Mouse (Mus musculus) frontal cortex, adult 2 months (tissue): ENCODE results near the gene Efemp2. TPM values are rescaled to one million over a fixed set of nuclear protein-coding genes. Genes with fewer than 3 reads are reported as not detected.

Source experiments
- DNase-seq, 2 experiments: peaks; one replicate each; pipeline ENCODE4 v3.0.0; 2022; ENCODE audit warnings: low spot score in 1 of 2; ENCODE audit errors: extremely low spot score in 1 of 2
- polyA plus RNA-seq: library from polyadenylated mRNA; depleted of rRNA; stranded (reverse); fragments of >200 nt; gene quantifications from 2 replicates; pipeline ENCODE4 v1.2.3, GENCODE M21; 2012

The Efemp2 gene
- polyA plus RNA-seq, 1 experiment: 37.4 TPM

DNA sequence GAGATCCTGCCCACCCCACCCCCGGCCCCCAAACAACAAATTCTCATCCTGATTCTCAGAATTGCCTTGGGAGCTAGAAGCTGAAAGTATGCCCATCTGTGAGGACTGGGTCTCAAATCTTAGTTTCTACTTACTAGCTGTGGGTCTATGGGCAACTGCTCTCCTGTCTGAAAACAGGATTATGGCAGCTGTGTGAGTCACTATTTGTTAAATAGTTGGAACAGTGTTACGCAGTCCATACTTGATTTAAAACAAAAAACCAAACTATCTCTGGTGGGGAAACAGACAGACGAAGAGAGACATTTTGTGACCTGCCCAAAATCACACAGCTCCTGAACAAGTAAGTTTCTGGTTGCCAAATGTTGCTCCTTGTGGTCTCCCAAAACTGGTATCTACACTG lies 24.1 kb upstream of the Efemp2 start:
- no peak for DNase-seq

DNA sequence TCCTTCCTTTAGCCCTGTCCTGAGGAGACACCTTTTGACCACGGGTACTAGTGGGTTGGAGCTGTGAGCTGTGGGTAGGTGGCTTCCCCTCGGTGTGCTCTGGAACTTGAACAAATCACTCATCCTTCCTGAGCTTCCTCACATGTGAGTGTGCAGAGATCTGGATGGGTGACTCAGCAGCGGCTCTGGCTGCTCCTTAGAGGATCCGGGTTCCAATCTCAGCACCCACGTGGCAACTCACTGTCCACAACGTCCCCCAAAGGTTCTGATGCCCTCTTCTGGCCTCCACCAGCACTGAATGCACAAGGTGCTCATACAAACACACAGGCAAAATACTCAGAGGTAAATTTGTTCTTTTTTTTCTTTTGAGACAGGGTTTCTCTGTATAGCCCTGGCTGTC lies 22.0 kb upstream of the Efemp2 start:
- no peak for DNase-seq

DNA sequence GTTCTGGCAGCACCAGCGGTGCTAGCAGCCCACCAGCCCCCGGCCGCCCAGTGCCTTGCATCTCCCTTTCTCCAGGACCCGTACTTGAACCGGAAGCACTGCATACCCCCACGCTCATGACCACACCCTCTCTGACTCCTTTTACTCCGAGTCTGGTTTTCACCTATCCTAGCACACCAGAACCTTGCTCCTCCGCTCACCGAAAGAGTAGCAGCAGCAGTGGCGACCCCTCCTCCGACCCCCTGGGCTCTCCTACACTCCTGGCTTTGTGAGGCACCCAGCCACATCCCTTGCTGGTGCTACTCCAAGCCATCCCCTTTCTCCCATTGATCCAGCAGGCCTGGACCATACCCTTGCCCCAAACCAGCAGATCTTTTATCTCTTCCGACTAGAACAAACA lies 18.7 kb upstream of the Efemp2 start:
- DNase-seq: no peak

DNA sequence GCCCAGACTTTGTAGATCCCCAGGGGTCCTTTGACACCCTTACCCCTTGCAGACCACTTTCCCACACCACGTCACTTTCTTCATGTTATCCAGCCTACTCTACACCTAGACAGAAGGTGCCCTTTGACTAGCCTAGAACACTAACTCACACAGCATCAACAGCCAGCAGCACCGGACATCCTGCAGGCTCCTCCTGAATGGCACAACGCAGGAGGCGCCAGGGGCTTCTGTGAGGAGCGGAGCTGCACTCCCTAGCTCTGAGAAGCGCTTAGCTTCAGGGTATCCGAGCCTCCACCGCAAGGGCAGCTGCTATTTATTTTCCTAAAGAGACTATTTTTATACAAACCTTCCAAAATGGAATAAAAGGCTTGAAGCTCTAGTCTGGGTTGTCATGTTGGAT lies 18.2 kb upstream of the Efemp2 start:
- DNase-seq: no peak

DNA sequence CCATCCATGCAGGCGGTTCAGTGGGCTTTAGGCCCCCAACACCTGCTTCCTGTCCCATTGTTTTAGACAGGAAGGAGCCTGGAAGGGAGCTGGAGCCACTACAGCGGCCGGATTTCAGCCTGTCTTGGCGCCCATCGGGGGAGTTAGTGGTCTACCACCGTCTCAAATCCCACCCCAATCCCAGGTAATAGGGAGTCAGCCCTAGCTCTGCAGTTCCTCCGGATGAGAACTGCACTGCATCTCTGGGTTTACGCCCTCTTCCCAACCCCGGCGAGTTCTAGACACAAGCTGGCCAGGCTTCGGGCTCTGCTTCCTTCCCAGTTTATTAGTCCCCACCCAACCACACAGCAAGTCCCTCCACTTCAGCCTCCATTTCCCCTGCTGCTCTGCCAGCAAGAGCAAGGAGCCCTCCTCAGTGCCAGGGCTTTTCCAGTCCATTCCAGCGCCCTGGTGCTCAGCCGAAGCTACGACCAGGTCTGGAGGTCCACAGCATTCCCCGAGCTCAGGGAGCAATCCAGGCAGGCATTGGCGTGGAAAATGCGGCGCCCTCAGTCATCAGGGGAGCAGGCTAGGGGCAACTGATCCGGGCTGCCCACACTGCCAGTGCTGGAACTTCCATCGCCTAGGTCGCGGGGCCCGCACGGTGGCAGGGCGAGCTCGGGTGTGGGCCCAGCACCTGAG lies 17.4 kb upstream of the Efemp2 start:
- no peak for DNase-seq

DNA sequence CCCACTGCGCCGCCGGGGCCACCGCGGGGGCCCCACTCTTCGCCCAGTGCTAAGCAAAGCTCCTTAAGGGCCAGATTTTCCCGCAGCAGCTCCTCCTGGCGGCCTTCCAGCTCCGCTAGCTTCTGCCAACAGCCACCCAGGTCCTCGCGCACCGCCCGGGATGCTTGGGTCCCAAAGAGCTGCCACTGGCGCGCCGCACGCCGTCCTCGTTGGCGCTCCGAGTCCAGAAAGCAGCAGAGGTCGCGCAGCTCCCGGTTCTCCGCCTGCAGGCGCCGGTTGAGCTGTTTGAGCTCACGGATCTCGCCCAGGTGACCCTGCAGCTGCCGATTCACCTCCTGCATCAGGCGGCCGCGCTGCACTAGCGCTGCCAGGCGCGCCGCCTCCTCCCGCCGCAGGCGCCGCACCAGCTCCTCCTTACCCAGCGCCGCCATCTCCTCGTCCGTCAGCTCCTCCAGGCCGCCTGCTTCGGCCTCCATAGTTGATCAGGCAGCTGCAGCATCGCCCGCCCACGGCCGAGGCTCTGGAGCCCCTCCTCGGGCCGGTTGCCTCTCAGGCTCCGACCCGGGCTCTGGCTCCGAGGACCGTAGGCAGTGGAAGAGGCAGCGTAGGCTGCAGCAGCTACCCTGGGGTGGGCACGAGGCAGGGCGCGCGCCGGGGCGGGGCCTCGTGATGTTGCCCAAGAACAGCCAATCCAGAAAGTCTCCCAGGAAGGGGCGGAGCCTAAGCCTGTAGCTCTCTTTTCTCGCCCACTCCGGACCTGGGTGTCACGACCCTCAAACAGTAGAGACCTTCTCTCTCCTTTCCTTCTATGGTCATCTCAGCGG lies 16.6 kb upstream of the Efemp2 start:
- peak; percentile 93 to 97 for DNase-seq

DNA sequence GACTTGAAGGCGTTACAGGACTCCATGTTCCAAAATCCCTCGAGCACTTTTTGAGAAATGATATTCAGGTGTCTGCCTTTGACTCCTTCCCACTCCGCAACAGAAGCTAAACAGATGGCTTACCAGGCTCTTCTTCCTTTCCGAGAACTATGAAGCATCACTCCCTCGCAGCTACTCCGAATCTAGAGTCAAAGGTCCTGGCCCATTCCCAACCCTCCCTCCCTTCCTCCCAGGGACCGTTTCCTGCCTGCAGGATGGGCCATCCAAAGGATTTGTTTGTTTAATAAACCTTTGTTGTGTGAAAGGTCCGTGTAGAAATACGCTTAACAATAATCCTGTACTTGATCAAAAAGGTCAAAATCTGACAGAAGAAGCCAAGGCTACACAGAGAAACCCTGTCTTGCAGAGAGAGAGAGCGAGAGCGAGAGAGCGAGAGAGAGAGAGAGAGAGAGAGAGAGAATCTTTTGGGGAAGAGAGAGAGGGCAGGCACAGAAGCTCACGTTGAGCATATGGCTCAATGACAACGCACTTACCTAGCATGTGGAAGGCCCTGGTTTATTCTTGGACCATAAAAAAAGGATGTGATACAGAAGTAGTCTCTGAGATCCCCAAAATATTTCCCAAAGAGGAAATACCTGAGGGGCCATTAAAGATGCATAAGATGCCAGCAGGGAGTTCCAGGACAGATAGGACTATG lies 15.9 kb upstream of the Efemp2 start, which contains the start of gene Ccdc85b:
Ccdc85b (minus strand) TSS at position 149 of the 697 bp plus-strand sequence.
- no peak for DNase-seq

DNA sequence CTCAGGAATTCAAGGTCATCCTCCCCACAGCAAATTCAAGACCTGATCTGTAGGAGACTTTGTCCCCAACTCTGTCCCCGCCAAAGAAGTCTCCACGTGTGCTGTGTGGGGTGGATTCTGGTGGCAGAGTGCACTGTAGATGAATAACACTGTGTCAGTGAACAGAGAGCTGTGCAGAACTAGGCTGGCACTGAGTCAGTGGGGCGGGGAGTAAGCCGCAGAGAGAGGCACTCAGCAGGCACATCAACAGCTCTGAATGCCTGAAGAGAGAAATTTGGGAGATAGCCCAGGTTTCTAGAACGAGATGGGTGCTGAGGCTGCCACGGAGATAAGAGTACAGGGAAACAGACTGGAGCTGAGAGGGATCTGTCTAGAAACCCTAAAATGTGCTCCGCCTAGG lies 14.7 kb upstream of the Efemp2 start:
- DNase-seq: peak in 1 of 2 experiments; percentile 69

DNA sequence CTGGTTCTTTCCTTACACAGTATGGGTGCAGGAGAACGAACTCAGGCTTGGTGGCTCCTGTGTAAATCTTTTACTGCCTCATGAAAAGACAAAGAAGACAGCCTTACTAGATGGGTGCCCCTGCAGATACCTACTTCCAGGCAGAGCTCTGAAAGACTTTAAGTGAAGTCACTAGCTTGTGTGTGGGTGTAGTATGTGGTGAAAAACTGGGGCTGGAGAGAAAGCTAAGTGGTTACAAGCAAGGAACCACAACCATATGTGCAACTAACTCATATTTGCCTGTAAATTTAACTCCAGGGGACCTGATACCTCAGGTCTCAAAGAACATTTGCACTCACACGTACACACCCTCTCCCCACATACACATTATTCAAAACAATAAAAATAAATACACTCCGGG lies 13.9 kb upstream of the Efemp2 start:
- DNase-seq: peak in 1 of 2 experiments; percentile 49

DNA sequence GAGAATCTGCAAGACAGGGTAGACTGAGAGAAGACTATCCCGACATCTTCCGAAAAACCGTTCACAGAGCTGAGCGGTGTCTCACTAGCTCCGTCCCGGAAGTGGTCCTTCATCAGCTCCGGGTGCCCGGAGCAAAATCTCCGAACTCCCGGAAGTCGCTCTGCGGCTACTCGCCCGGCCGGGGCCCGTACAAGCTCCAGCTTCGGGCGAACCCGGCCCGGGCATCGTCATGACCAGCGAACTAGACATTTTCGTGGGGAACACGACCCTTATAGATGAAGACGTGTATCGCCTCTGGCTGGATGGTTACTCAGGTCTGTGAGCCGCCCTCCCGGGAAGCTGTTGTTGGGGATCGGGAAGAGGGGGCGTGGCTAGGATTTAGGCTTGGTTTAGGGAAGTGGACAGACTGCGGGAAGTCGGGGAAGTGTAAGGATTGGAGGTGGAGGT lies 13.3 kb upstream of the Efemp2 start, which contains the start of gene Fibp:
Fibp (plus strand) TSS at position 151 of the 447 bp plus-strand sequence.
- DNase-seq: peak; percentile 60 to 91

DNA sequence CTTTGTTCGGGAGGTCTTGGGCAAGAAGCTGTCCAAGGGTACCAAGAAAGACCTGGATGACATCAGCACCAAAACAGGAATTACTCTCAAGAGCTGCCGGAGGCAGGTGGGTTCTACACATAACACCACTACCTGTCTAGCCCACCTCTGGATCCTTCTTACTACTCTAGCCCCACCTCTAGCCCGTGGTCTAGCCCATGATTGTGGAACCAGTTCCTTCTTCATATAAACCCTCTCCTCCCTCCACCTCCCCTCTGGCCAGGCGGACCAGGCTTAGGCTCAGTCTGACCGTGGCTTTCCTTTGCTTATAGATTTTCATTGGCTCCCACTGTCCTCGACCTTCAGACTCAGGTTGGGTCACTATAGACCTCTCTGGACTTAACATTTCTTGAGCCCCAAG lies 12.3 kb upstream of the Efemp2 start:
- no peak for DNase-seq

DNA sequence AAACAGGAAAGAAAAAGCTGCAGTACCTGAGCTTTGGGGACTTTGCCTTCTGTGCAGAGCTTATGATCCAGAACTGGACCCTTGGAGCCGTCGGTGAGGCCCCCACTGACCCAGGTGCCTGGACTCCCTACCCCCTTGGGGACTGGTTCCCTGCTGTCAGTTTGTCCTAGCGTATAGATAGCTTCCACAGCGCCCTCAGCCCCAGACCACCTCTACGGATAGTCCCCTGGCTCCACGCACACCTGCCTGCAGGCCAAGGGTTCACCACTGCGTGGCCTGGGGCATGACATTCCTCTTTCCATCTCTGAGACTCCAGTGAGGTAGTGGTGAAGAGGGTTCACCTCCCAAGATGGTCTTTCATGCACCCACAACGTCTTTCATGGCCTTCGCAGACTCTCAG lies 10.5 kb upstream of the Efemp2 start:
- no peak for DNase-seq

DNA sequence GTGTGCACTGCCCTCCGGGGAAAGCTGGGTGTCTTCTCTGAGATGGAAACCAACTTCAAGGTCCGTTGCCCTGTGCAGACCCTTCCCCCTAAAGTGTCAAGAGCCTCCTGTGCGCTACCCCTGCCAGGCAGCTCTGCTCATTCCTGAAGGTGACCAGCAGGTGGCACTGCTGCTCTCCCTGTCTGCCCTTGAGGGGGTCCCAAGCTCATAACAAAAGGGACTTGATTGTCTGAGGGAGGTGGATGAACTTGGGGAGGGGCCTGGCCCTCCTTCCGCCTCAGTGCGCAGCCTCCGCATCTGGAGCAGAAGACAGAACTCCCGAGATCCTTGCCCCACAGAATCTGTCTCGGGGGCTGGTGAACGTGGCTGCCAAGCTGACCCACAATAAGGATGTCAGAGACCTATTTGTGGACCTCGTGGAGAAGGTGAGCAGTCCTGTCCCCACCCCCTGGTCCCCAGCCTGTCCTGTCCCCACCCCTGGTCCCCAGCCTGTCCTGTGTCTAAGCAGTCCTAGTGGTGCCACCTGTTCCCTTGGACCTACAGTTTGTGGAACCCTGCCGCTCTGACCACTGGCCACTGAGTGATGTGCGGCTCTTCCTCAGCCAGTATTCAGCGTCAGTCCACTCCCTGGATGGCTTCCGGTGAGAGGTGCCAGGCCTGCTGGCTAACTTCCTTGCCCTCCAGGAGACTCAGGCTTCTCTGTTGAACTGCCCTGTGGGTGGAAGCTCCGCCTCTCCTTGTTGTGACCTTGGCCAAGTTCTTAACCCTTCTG lies 9.8 kb upstream of the Efemp2 start:
- DNase-seq: peak in 1 of 2 experiments; percentile 56

DNA sequence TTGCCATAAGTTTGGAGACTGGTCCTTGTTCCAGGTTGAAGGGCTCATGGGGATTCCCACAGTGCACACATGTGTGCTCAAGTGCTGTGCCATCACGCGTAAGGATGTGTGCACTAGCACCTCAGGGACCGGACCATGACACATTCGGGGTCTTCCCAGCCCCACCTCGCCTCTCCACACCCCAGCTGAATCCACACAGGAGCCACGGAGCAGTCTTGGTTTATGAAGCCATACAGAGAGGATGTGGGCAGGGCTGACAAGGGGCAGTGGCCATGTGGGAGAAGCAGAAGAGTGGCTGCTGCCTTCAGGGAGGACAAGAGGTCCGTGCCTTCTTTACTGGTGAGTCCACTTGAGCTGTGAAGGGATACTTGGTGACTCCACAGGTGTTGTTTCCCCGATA lies 8.7 kb upstream of the Efemp2 start:
- DNase-seq: no peak

DNA sequence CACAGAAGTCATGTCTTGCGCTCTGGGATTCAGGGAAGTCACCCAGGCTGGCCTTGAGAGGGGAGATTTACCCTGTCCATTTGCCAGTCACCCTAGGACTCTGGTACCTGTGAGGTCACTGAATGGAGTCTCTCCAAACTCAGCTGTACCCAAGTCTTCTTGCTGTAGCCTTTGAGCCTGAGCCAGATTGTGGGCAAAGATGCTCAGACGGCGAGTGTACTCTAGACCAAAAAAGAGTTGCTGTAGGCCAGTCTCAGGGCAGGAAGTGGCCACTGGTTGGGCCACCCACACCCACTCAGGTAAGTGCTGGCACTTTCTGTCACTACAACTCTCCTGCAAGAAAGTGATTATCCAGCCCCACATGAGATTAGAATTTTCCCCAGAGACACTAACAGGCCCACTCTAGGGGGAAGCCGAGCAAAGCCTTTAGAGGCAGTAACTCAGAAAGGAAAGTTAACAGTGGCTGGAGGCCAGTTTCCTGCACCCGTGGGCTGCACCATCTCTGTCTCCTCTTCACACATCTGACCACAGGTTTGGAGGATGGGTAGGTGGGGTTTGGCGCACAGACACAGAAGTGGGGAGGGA lies 6.7 kb upstream of the Efemp2 start:
- no peak for DNase-seq

DNA sequence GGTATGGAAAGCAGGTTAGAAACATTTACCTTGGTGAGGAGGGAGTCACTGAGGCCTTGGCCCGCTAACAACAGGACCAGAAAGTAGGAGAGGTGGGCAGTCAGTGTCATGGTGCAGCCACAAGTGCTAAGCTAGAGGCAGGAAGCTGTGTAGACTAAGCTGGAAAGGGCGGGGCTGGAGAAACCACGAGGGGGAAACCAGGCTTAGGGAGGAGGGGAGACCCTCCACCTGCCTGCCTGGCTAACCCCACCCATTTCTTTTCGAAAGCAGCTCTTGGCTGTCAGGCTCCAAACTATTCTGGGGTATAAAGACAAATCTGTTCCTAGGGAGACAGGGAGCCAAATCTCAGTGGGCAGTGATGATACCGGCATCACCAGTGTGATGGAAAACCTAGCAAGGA lies 5.4 kb upstream of the Efemp2 start, which contains the start of gene Ctsw:
Ctsw (minus strand) TSS at position 134 of the 400 bp plus-strand sequence.
- no peak for DNase-seq

DNA sequence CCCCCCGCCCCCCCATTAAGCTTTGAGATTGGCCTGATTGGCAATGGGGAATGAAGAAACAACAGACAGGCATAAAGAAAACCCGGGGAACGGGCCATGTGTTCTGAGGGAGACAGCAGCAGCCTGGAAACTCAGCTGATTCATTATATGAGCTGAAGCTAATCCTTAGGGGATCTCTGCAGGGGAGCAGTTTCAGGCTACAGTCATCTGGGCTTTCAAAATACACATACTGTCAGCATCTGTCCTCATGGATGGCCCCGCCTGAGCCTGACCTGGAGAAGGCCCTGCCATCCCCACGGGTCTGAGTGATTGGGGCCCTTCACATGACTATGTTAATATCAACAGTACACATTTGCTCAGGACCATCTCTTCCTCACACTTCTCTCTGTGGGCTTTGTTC lies 1.9 kb upstream of the Efemp2 start:
- DNase-seq: no peak

DNA sequence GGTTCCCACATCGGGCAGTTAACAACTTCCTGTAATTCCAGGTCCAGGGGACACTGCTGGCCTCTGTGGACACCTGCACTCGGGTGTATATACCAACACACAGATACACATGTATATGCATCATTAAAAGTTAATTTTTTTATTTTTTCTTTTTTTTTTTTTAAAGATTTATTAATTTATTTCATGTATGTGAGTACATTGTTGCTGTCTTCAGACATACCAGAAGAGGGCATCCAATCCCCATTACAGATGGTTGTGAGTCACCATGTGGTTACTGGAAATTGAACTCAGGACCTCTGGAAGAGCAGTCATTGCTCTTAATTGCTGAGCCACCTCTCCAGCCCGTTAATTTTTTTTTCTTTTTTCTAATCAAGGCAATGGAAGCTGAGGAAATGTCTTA lies 897 bp upstream of the Efemp2 start:
- DNase-seq: no peak

DNA sequence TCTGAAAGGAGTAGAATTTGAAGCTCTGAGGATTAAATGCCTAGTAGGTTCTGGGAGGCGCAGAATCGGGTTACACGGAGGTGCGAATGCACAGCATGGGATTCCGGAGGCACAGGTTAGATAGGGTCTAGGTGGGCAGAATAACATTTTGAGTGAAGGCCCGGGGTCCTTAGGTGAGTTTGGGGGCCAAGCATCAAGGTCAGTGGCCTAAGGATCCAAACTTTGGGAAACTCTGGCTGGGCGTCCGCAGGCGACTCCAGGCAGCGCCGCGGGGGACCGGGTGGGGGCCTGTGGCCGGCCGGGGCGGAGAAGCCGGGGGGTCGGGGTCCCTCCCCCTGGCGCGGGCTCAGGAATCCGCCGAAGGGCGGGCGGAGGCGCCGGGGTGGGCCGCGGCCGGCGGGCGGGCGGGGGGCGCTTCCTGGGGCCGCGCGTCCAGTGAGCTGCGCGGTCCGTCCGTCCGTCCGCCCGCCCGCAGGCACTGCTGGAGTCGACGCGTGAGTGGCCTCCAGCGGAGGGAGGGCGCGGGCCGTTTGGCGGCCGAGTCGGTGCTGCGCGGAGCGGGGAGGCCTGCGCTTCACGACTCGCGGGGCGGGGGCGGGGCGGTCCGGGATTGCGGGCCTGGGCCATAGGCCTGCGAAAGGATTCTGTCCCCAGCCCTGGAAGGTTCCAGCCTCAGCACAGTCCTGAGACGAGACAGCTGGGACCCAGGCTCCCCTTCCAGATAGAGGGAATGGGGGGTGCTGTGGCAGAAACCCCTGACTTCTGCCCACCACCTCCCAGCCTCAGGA lies 721 bp downstream of the Efemp2 start:
- no peak for DNase-seq
